Mouse (Mus musculus): Measurements from ENCODE around the gene Olfr828. TPM values are rescaled to one million over a fixed set of nuclear protein-coding genes. Genes with fewer than 3 reads are reported as not detected.

Gene Olfr828
- total RNA-seq (2014; rRNA removed) (not detected in 2 replicates), polyA plus RNA-seq (2015; fragmentation: Nextera tagmentation; extraction: Ambion mirVana) (not detected in 2 replicates)

- no peaks in the 10 kb centered on the region for H3K4me1 ChIP-seq (ENCODE audit: insufficient read depth, low read length)
- H3K27me3 ChIP-seq (ENCODE audit: insufficient read depth, low read length): no peaks in the 10 kb centered on the region
- no peak for DNase-seq (ENCODE audit: low spot score)
- no peak within 1 kb of the TSS for H3K4me2 ChIP-seq (ENCODE audit: low read depth, low read length, poor library complexity, severe bottlenecking)
- H3K9me3 ChIP-seq (ENCODE audit: low read length): no peaks in the 10 kb centered on the region
- no peak within 1 kb of the TSS for H3K4me3 ChIP-seq (ENCODE audit: low read depth, low read length)
- no peak within 1 kb of the TSS for H3K27ac ChIP-seq (ENCODE audit: low read depth, low read length)
- TF ChIP-seq CTCF (IDR thresholded peaks at IDR 0.05): no peak
- no peak within 1 kb of the TSS for H3K9ac ChIP-seq (replicated peaks; ENCODE audit: low read length, poor library complexity, severe bottlenecking)
- no peaks in the 10 kb centered on the region for H3K36me3 ChIP-seq (ENCODE audit: insufficient read depth, low read length)
- ATAC-seq (ENCODE audit: low FRiP score): no peak
Observed at GRCm38 (mm10) chr9:18819426-18819825, at the start of gene Olfr828. Olfr828 (minus strand) TSS chr9:18819526.

DNA sequence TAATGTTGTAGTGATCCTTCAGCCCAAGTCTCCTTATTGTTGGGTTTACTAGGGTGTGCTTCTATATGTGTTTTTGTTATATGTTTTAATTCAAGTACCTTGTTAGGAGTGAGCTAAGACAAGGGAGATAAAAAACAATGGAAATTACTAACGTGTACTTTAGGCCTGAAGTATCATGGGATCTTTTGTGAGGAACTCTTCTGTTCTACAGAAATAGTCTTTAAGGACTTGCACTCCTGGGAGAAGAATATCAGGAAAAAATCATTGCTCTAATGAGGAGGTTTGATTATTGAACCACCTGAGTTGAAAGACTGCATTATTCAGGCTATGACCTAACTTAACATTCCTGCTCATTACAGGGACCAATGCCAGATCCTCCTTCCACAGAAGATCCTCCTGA lies 35.3 kb upstream of the Olfr828 start, which contains the start of gene Olfr829:
Gene Olfr829, plus strand, starts transcription at position 301 of the 400 bp plus-strand sequence.
- DNase-seq (ENCODE audit: low spot score) (no peak), ATAC-seq (ENCODE audit: low FRiP score) (no peak)
- Histone ChIP-seq H3K4me2 (ENCODE audit: low read depth, low read length, poor library complexity, severe bottlenecking) (no peak within 1 kb of the TSS), H3K4me3 (ENCODE audit: low read depth, low read length) (no peak within 1 kb of the TSS), H3K36me3 (ENCODE audit: insufficient read depth, low read length) (no peaks in the 10 kb centered on the region), H3K27me3 (ENCODE audit: insufficient read depth, low read length) (no peaks in the 10 kb centered on the region), H3K27ac (ENCODE audit: low read depth, low read length) (no peak within 1 kb of the TSS), H3K4me1 (ENCODE audit: insufficient read depth, low read length) (no peaks in the 10 kb centered on the region), H3K9me3 (ENCODE audit: low read length) (no peaks in the 10 kb centered on the region), H3K9ac (replicated peaks; ENCODE audit: low read length, poor library complexity, severe bottlenecking) (no peak within 1 kb of the TSS)
- 59% methylated on average over 1 of the region's 1 CpGs for WGBS
- no peak for TF ChIP-seq CTCF (IDR thresholded peaks at IDR 0.05)

- Histone ChIP-seq H3K4me1 (ENCODE audit: insufficient read depth, low read length) (no peaks in the 10 kb centered on the region), H3K9me3 (ENCODE audit: low read length) (no peaks in the 10 kb centered on the region), H3K4me3 (ENCODE audit: low read depth, low read length) (no peak overlapping the region), H3K27me3 (ENCODE audit: insufficient read depth, low read length) (no peaks in the 10 kb centered on the region), H3K36me3 (ENCODE audit: insufficient read depth, low read length) (no peaks in the 10 kb centered on the region), H3K9ac (replicated peaks; ENCODE audit: low read length, poor library complexity, severe bottlenecking) (no peak overlapping the region), H3K27ac (ENCODE audit: low read depth, low read length) (no peak overlapping the region), H3K4me2 (ENCODE audit: low read depth, low read length, poor library complexity, severe bottlenecking) (no peak overlapping the region)
- TF ChIP-seq CTCF (IDR thresholded peaks at IDR 0.05): no peak
- no peak for DNase-seq (ENCODE audit: low spot score)
- WGBS: 57% methylated on average over 7 of the region's 7 CpGs
- ATAC-seq (ENCODE audit: low FRiP score): no peak
Observed at GRCm38 (mm10) chr9:18785316-18785715, 34.0 kb downstream of the Olfr828 start.

DNA sequence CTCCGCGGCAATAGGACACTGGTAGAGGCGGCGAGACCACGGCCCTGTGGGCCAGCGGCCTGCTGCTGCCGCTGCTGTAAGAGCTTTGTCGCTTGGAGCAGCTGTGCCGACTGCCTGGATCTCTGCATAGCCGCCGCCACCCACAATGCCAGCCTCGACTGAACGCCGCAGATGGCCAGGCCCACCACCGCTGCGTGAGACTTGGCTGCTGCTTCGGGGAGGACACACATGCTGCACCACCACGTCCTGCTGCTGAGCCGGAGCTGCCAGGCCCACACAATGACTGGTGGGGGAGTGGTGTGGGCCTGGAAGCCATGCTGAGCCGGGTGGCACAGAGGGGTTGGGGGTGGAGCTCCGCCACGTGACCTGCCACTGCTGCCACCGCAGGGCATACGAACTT lies 39.9 kb downstream of the Olfr828 start:
- TF ChIP-seq CTCF (IDR thresholded peaks at IDR 0.05): no peak
- whole genome bisulfite sequencing: 68% methylated on average over 24 of the region's 24 CpGs
- no peak overlapping the region for H3K4me2 ChIP-seq (ENCODE audit: low read depth, low read length, poor library complexity, severe bottlenecking)

GRCm38 (mm10) chr9:18778981-18779380 lies 40.3 kb downstream of the Olfr828 start:
- WGBS: 75% methylated on average over 1 of the region's 1 CpGs
- Histone ChIP-seq H3K4me1 (ENCODE audit: insufficient read depth, low read length) (no peaks in the 10 kb centered on the region), H3K4me2 (ENCODE audit: low read depth, low read length, poor library complexity, severe bottlenecking) (no peak overlapping the region), H3K9me3 (ENCODE audit: low read length) (no peaks in the 10 kb centered on the region), H3K36me3 (ENCODE audit: insufficient read depth, low read length) (no peaks in the 10 kb centered on the region), H3K27ac (ENCODE audit: low read depth, low read length) (no peak overlapping the region), H3K27me3 (ENCODE audit: insufficient read depth, low read length) (no peaks in the 10 kb centered on the region), H3K9ac (replicated peaks; ENCODE audit: low read length, poor library complexity, severe bottlenecking) (no peak overlapping the region), H3K4me3 (ENCODE audit: low read depth, low read length) (no peak overlapping the region)
- no peak for TF ChIP-seq CTCF (IDR thresholded peaks at IDR 0.05)
- DNase-seq (ENCODE audit: low spot score): no peak
- no peak for ATAC-seq (ENCODE audit: low FRiP score)

More for the DNA sequence above, 39.9 kb downstream of the Olfr828 start:
- ATAC-seq (ENCODE audit: low FRiP score): peak; percentile 77
- DNase-seq (ENCODE audit: low spot score): peak; percentile 31
- Histone ChIP-seq H3K4me1 (ENCODE audit: insufficient read depth, low read length) (no peaks in the 10 kb centered on the region), H3K9ac (replicated peaks; ENCODE audit: low read length, poor library complexity, severe bottlenecking) (no peak overlapping the region), H3K4me3 (ENCODE audit: low read depth, low read length) (no peak overlapping the region), H3K27ac (ENCODE audit: low read depth, low read length) (no peak overlapping the region), H3K27me3 (ENCODE audit: insufficient read depth, low read length) (no peaks in the 10 kb centered on the region), H3K9me3 (ENCODE audit: low read length) (no peaks in the 10 kb centered on the region), H3K36me3 (ENCODE audit: insufficient read depth, low read length) (no peaks in the 10 kb centered on the region)

Other genes with a start within 250 kb of the Olfr828 start
- gene Muc16, start 145.0 kb downstream of the Olfr828 start, total RNA-seq (2014; rRNA removed): 0.05 TPM in 1 of 2 replicates, not detected in the other
- gene Muc16, start 145.0 kb downstream of the Olfr828 start, polyA plus RNA-seq (2015; fragmentation: Nextera tagmentation; extraction: Ambion mirVana): not detected in 2 replicates
- not detected in 2 replicates for gene Olfr24, start 55.5 kb downstream of the Olfr828 start, total RNA-seq (2014; rRNA removed)
- gene Olfr24, start 55.5 kb downstream of the Olfr828 start, polyA plus RNA-seq (2015; fragmentation: Nextera tagmentation; extraction: Ambion mirVana): not detected in 2 replicates
- gene Olfr829, start 35.4 kb upstream of the Olfr828 start, total RNA-seq (2014; rRNA removed): not detected in 2 replicates
- not detected in 2 replicates for gene Olfr829, start 35.4 kb upstream of the Olfr828 start, polyA plus RNA-seq (2015; fragmentation: Nextera tagmentation; extraction: Ambion mirVana)
- gene Olfr830, start 55.2 kb upstream of the Olfr828 start, total RNA-seq (2014; rRNA removed): not detected in 2 replicates
- not detected in 2 replicates for gene Olfr830, start 55.2 kb upstream of the Olfr828 start, polyA plus RNA-seq (2015; fragmentation: Nextera tagmentation; extraction: Ambion mirVana)
- not detected in 2 replicates for gene Olfr832, start 117.6 kb upstream of the Olfr828 start, total RNA-seq (2014; rRNA removed)
- gene Olfr832, start 117.6 kb upstream of the Olfr828 start, polyA plus RNA-seq (2015; fragmentation: Nextera tagmentation; extraction: Ambion mirVana): not detected in 2 replicates
- gene Olfr834, start 168.5 kb upstream of the Olfr828 start, total RNA-seq (2014; rRNA removed): not detected in 2 replicates
- not detected in 2 replicates for gene Olfr834, start 168.5 kb upstream of the Olfr828 start, polyA plus RNA-seq (2015; fragmentation: Nextera tagmentation; extraction: Ambion mirVana)
- gene Olfr835, start 213.2 kb upstream of the Olfr828 start, total RNA-seq (2014; rRNA removed): not detected in 2 replicates
- not detected in 2 replicates for gene Olfr835, start 213.2 kb upstream of the Olfr828 start, polyA plus RNA-seq (2015; fragmentation: Nextera tagmentation; extraction: Ambion mirVana)